Mouse (Mus musculus) heart, adult 2 months (tissue): ENCODE measurements around the gene Tbc1d22a.

ENCODE experiments used
- CTCF ChIP-seq: fragments of 200-600 bp; IDR thresholded peaks from 2 replicates; pipeline ENCODE4 v1.8.1; 2022; ENCODE audit warnings: antibody characterized with exemption, mild to moderate bottlenecking, moderate library complexity
- EP300 ChIP-seq: fragments of 200-500 bp; IDR thresholded peaks from 2 replicates; pipeline ENCODE4 v1.6.1; 2011; ENCODE audit warnings: low read depth, low read length, control low read depth; ENCODE audit not compliant: insufficient read depth
- POLR2A ChIP-seq: fragments of 200-500 bp; IDR thresholded peaks from 2 replicates; pipeline ENCODE4 v1.6.1; 2011; ENCODE audit warnings: mild to moderate bottlenecking, low read depth, low read length, control low read depth; ENCODE audit not compliant: insufficient read depth

DNA sequence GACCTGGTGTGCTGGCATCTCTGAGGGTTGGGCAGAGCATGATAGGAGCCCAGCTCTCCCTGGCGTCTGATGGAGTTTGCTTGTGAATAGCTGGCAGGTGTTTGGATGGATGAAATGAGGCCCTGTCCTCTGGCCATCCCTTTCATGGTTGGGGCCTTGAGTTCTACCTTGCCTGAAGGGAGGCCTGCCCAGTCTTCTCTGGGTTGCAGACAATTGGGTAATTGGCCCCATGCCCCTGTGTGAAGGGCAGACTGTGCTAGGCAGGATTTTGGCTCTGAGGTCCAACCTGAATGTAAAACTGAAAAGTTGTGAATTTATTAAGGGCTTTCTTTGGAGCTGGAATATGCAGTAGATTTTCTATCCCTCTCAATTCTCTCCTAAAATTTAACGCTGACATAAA is 204.2 kb downstream of the Tbc1d22a start:
- no peak for TF ChIP-seq CTCF
- TF ChIP-seq POLR2A, result no peak
- TF ChIP-seq EP300, result no peak
